Mouse (Mus musculus) liver, embryonic 11.5 days (tissue): Measurements from ENCODE around the gene Hivep1. TPM values are rescaled to one million over a fixed set of nuclear protein-coding genes. Genes with fewer than 3 reads are reported as not detected.

Source experiments
- ATAC-seq: fragments of 200-750 bp; cut with Nextera tagmentation; replicated peaks from 2 replicates; pipeline ENCODE4 v1.8.0; 2017; ENCODE audit warnings: moderate number of reproducible peaks, mild to moderate bottlenecking, moderate TSS enrichment, moderate library complexity; ENCODE audit not compliant: low FRiP score
- DNase-seq: peaks from one replicate; pipeline ENCODE4 v3.0.0-alpha.2; 2017; ENCODE audit warnings: low spot score
- H3K27ac ChIP-seq: fragments of 300-500 bp; sonication (generic); 2 replicates; pipeline ENCODE4 v1.5.1; 2014; ENCODE audit warnings: mild to moderate bottlenecking, low read depth, low read length, control low read depth
- H3K27me3 ChIP-seq: fragments of 300-500 bp; sonication (generic); replicated peaks from 2 replicates; pipeline ENCODE4 v1.6.1; 2014; ENCODE audit warnings: low read length, mixed read lengths; ENCODE audit not compliant: control insufficient read depth, insufficient read depth
- H3K36me3 ChIP-seq: fragments of 300-500 bp; sonication (generic); 2 replicates; pipeline ENCODE4 v1.6.1; 2014; ENCODE audit warnings: mild to moderate bottlenecking, low read length, moderate library complexity, mixed read lengths; ENCODE audit not compliant: control insufficient read depth, insufficient read depth
- H3K4me1 ChIP-seq: fragments of 300-500 bp; sonication (generic); replicated peaks from 2 replicates; pipeline ENCODE4 v1.6.1; 2014; ENCODE audit warnings: low read length, mixed read lengths; ENCODE audit not compliant: control insufficient read depth, insufficient read depth
- H3K4me2 ChIP-seq: fragments of 300-500 bp; sonication (generic); 2 replicates; pipeline ENCODE4 v1.6.1; 2014; ENCODE audit warnings: mild to moderate bottlenecking, control low read depth, moderate library complexity
- H3K4me3 ChIP-seq: fragments of 300-500 bp; sonication (generic); 2 replicates; pipeline ENCODE4 v1.5.1; 2014; ENCODE audit warnings: low read depth, low read length, control low read depth
- H3K9ac ChIP-seq: fragments of 300-500 bp; sonication (generic); 2 replicates; pipeline ENCODE4 v1.6.1; 2014; ENCODE audit warnings: low read depth, low read length, control low read depth
- H3K9me3 ChIP-seq: fragments of 300-500 bp; sonication (generic); 2 replicates; pipeline ENCODE4 v1.6.1; 2016; ENCODE audit warnings: low read length, inconsistent platforms, mixed read lengths; ENCODE audit not compliant: control insufficient read depth
- WGBS: fragments of 180-500 bp; shearing (Covaris S2); extraction: QIAGEN DNeasy Blood & Tissue Kit; methylation state at CpG from one replicate; pipeline ENCODE4 v1.1.7; 2014; 5-methylcytosine and 5-hydroxymethylcytosine counted together
- polyA plus RNA-seq: library from polyadenylated mRNA; unstranded; fragments of >200 nt; fragmentation: Nextera tagmentation; extraction: Ambion mirVana; gene quantifications from 2 replicates; pipeline ENCODE4 v1.2.1, GENCODE M21; 2014

Gene Hivep1
- polyA plus RNA-seq, 1 experiment from 2014 or later, result 6.7 TPM

DNA sequence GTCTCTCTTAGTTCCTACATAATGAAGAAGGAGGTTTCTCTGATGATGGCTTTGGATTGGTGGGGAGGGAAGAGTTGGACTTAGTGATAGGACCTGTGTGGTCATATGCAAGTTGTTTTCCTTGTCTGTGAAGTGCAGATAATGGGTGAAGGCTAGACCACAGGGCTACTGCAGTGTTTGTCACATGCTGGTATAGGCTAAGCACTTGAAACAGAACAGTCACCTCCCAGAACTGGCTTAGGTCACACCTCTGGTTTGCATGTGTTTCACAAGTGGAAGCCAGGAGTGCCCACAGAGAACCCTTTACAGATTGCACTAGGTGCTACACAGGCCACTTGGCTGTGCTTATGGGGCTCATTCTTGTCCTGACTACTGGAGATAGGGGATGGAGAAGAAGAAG, 12.4 kb downstream of the Hivep1 start:
- Histone ChIP-seq H3K4me1 (peaks cover 26% of the 10 kb centered on the region), H3K4me2 (no peak overlapping the region), H3K27me3 (no peaks in the 10 kb centered on the region), H3K4me3 (no peak overlapping the region), H3K27ac (no peak overlapping the region; the same call in 1 of the 2 replicates), H3K9me3 (no peaks in the 10 kb centered on the region), H3K9ac (no peak overlapping the region), H3K36me3 (0 out of 2 replicates have a peak, but pooled peaks cover 2% of the 10 kb centered on the region)
- DNase-seq (no peak), ATAC-seq (peak; percentile 96)

DNA sequence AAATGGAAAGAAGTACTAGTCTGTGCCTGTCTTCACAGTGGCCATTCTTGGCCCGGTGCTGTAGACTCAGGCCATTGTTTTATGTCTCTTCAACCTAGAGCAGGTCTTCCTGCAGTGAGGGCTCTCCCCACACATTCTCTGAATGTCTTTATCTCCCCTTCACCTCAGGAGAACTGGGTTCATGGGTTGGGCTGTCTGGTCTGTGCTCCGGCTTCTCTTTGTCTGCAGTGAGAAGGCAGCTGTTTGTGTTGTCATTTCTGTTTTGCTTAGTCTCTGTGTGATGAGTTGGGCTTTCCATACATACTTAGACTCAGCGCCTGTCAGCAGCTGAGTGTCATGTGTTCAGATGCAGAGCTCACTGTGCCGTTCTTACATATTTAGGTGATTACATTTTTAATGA, 18.4 kb downstream of the Hivep1 start:
- no peaks in the 10 kb centered on the region; the same call in 1 of the 2 replicates for H3K36me3 ChIP-seq
- no peak overlapping the region for H3K9ac ChIP-seq

DNA sequence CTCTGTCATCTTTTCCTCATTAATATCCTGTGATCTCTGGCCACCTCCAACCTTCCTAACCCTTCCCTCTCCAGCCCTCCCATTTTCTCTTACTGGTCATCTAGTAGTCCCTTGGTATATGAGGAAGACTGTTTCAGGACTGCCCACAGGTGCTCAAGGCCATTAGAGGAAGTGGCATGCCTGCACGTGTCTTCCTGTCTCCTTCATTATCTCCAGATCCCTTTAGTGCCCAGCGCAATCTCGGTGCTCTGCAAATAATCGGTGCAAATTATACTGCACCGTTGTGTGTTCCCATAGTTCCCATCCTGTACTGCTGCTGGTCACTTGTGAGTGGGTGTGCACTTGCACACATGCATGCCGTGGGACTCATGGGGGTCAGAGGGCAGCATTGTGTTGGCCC, 19.2 kb downstream of the Hivep1 start:
- H3K9me3 ChIP-seq, result no peaks in the 10 kb centered on the region
- no peaks in the 10 kb centered on the region for H3K27me3 ChIP-seq
- H3K9ac ChIP-seq, result no peak overlapping the region
- no peak overlapping the region for H3K4me2 ChIP-seq
- H3K36me3 ChIP-seq, result no peaks in the 10 kb centered on the region; the same call in 1 of the 2 replicates
- H3K4me1 ChIP-seq, result peaks cover 21% of the 10 kb centered on the region
- no peak overlapping the region for H3K27ac ChIP-seq
- no peak overlapping the region for H3K4me3 ChIP-seq
- no peak for ATAC-seq
- DNase-seq, result no peak
- WGBS, result 58% methylated on average over 6 of the region's 6 CpGs

More for the DNA sequence above, 18.4 kb downstream of the Hivep1 start:
- Histone ChIP-seq H3K27ac (no peak overlapping the region), H3K27me3 (no peaks in the 10 kb centered on the region), H3K4me1 (peaks cover 21% of the 10 kb centered on the region), H3K4me3 (no peak overlapping the region), H3K9me3 (no peaks in the 10 kb centered on the region), H3K4me2 (no peak overlapping the region)
- no peak for ATAC-seq
- no peak for DNase-seq
- 55% methylated on average over 4 of the region's 4 CpGs for WGBS

DNA sequence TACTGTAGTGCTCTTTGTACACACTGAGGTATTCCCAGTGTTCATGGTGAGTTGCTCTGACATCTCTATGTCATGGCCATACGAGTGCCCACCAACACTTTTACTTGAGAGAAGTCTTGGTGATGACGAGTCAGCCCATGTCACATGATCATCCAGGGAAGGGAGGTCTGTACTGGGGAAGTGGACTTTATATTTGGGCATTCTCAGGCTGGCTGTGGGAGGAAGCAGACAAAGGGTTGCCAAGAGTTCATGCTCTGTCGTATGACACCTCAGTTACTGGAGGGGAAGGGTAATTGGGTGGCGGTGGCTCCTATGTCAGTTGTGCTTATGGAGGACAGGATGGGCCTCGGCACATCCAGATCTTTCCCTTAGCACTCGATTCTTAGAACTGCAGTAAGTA, 21.5 kb downstream of the Hivep1 start:
- Histone ChIP-seq H3K4me1 (peaks cover 25% of the 10 kb centered on the region), H3K4me2 (no peak overlapping the region), H3K27me3 (no peaks in the 10 kb centered on the region), H3K27ac (no peak overlapping the region), H3K4me3 (no peak overlapping the region), H3K9me3 (no peaks in the 10 kb centered on the region), H3K36me3 (peaks cover 3% of the 10 kb centered on the region; the same call in 1 of the 2 replicates), H3K9ac (no peak overlapping the region)
- 68% methylated on average over 6 of the region's 6 CpGs for whole genome bisulfite sequencing
- no peak for DNase-seq
- no peak for ATAC-seq

DNA sequence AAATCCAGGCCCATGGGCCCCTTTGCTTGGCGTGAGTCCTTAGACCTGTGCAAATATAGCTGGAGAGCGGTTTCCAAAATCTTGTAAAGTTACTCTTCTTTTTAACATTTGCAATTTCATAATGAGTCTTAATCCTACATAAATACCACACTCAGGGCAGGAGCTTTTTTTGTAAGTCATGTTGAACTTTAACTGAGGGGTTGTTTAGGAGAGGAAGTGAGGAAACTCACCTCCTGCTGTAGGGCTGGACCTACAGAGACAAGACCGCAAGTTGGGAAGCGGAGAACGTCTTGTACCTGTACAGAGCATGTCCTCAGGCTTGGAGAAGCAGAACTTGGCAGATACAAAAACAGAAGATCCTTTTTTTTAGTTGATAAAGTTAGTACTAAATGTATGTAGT, 23.7 kb downstream of the Hivep1 start:
- WGBS, result 91% methylated on average over 5 of the region's 5 CpGs

DNA sequence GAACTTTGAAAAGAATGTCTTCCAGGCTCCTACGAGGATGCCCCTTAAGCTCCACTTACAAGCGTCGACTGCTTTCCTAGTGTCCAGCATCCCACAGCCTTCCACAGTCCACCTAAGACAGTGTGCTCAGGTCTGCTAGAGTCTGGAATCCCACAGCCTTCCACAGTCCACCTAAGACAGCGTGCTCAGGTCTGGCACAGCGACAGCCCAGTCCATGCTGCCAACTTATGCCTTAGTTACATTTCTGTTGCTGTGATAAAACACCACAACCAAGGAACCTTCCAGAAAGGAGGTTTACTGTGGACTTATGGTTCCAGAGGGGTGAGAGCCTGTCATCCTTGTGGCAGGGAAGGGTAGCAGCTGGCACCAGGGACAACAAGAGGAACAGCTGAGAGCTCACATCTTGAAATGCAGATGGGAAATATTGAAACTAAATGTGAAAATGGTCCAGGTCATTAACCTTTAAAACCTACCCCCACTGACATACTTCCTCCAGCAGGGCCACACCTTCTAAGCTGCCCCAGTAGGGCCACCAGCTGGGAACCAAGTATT, 25.0 kb downstream of the Hivep1 start:
- H3K4me1 ChIP-seq, result peaks cover 7% of the 10 kb centered on the region; the same call in 1 of the 2 replicates
- ATAC-seq (no peak), DNase-seq (no peak)
- no peak overlapping the region for H3K4me2 ChIP-seq
- no peak overlapping the region for H3K4me3 ChIP-seq
- 91% methylated on average over 5 of the region's 5 CpGs for WGBS
- no peaks in the 10 kb centered on the region for H3K27me3 ChIP-seq
- H3K36me3 ChIP-seq, result peaks cover 3% of the 10 kb centered on the region; the same call in 1 of the 2 replicates
- no peaks in the 10 kb centered on the region for H3K9me3 ChIP-seq
- no peak overlapping the region for H3K9ac ChIP-seq
- no peak overlapping the region for H3K27ac ChIP-seq

More for the DNA sequence above, 23.7 kb downstream of the Hivep1 start:
- Histone ChIP-seq H3K27me3 (no peaks in the 10 kb centered on the region), H3K4me3 (no peak overlapping the region), H3K36me3 (peaks cover 3% of the 10 kb centered on the region; the same call in 1 of the 2 replicates), H3K4me2 (no peak overlapping the region), H3K4me1 (peaks cover 16% of the 10 kb centered on the region), H3K9ac (no peak overlapping the region), H3K27ac (no peak overlapping the region), H3K9me3 (no peaks in the 10 kb centered on the region)
- no peak for ATAC-seq
- no peak for DNase-seq

DNA sequence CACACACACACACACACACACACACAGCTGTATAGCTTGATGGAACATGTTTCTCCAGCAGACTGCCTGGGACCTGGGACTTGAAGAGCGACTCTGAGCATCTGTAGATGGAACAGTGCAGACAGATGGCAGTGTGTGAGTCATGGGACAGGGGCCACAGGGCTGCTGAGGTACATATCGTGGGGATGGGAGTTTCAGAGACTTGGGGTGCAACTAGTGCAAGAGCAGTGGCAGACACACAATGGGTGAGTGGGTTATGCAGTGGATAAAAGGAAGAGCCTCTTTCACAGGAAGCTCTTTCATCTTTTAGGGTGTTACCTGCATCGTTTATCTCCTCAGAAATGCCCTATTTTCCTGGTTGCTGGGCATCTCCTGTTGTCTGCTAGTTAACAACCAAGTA, 25.8 kb downstream of the Hivep1 start:
- DNase-seq (no peak), ATAC-seq (no peak)
- WGBS, result 87% methylated on average over 3 of the region's 3 CpGs
- Histone ChIP-seq H3K4me3 (no peak overlapping the region), H3K27ac (no peak overlapping the region), H3K4me1 (0 out of 2 replicates have a peak, but pooled peaks cover 6% of the 10 kb centered on the region), H3K27me3 (no peaks in the 10 kb centered on the region), H3K4me2 (no peak overlapping the region), H3K9ac (no peak overlapping the region), H3K36me3 (peaks cover 3% of the 10 kb centered on the region; the same call in 1 of the 2 replicates), H3K9me3 (no peaks in the 10 kb centered on the region)

DNA sequence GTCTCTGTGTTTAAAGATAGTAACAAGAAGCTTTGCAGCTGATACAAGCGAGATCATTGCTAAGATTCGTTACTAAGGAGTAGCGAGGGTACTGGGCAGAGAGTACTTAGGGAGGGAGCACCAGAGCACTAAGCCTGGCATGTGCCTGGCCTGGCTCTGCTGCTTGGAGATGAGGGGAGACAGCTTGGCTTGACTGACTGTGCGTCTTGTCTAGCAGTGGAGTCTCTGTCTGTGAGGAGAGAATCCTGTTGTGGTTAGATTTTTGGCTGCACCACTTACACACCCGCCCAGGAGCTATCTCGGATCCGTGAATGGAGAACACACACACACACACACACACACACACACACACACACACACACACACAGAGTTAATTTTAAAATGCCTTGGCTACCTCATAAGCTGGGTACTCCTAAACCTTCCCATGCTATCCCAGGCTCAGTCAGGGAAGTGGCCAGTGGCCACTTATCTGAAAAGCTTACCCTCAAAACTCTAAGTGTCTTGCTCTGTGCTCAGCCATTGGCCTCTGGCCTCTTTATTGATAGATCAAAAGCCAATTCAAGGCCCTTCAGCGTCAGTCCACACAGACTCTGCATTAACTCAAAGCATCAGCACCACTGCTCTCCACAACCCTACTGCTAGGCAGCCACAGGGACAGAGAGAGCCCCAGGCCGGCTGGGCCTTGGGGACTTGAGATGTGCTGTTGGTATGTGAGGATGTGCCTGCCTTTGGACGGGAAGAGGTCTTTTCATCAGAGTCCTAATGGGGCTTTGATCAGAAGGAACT, 28.5 kb downstream of the Hivep1 start:
- Histone ChIP-seq H3K9me3 (no peaks in the 10 kb centered on the region), H3K4me1 (0 out of 2 replicates have a peak, but pooled peaks cover 6% of the 10 kb centered on the region), H3K9ac (no peak overlapping the region), H3K4me2 (no peak overlapping the region), H3K27me3 (no peaks in the 10 kb centered on the region), H3K27ac (no peak overlapping the region), H3K4me3 (no peak overlapping the region), H3K36me3 (peaks cover 3% of the 10 kb centered on the region; the same call in 1 of the 2 replicates)
- no peak for ATAC-seq
- 64% methylated on average over 10 of the region's 10 CpGs for WGBS
- no peak for DNase-seq
